Mouse (Mus musculus): ENCODE data around the gene Ralgapb.
A peak's percentile ranks its signal among the peaks of the same experiment; 100 is the strongest.
"Not testable (repeated sequence)": the region's sequence is repeated elsewhere in the genome, so short reads cannot be mapped to it uniquely, and the experiment has no call there.

The Ralgapb gene

GRCm38 (mm10) chr2:158409595-158410021 lies at the start of gene Ralgapb:
Ralgapb (plus strand) TSS chr2:158409848.
- DNase-seq, result peak; percentile 99

DNA sequence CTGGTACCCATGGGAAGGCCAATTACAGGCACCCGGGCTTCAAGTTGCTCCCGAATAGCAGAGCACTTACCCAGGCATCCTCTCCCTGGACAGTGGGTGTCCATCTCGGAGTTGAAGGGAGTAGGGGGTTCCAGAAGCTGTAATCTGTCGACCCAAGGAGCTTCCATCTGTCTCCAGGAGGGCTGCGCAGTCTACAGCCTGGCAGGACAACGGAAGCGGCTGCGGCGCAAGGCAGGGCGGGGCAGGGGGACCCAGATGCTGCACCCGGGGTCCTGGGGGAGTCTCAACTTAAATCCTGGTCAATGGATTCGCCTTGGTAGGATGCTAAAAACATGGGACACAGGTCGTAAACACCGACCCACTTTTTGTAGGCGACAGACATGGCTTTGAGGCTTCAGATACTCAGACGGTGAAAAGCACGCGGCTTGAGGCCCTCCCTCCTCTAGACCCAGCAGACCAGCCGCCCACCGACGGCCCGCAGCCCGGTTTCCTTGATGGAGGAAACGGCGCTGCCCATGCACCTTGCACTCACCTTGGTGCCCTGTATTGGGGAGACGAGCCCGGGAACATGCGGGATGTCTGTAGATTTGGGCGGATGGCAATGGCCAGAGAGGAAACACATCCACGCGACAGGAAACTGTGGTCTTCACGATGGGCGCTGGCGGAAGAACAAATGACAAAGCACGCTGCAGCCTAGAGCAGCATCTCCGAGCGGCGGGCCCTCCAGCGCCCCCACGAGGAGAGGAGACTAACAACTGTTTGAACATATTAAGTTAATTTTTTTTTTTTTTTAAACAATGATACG lies 48.6 kb upstream of the Ralgapb start:
- DNase-seq, result peak; percentile 87

- DNase-seq, result no peak
These were observed 47.8 kb upstream of the Ralgapb start for GRCm38 (mm10) chr2:158361678-158362320.

DNA sequence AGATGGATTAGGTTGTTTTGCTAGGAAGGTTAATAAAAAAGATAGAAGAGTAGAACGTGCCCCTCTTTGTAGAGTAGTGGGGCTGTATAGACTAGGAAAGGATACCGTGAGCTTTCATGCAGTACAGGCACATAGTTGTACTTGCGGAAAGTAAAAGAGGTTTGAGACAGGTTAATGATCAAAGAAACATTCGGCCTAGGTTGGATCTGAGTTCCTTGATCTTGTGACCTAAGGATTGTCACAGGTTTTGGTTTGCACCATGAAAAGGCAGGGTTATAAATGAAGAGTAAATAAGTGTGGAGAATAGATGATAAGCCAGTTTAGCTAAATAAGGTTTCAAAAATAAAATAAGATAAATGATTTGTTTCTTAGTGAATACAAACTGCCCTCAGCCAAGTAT lies 45.5 kb upstream of the Ralgapb start:
- peak; percentile 68 for DNase-seq

- DNase-seq, result peak; percentile 16
These were observed 44.4 kb upstream of the Ralgapb start for GRCm38 (mm10) chr2:158365099-158365850.

GRCm38 (mm10) chr2:158367654-158368053 lies 42.0 kb upstream of the Ralgapb start:
- no peak for DNase-seq

DNA sequence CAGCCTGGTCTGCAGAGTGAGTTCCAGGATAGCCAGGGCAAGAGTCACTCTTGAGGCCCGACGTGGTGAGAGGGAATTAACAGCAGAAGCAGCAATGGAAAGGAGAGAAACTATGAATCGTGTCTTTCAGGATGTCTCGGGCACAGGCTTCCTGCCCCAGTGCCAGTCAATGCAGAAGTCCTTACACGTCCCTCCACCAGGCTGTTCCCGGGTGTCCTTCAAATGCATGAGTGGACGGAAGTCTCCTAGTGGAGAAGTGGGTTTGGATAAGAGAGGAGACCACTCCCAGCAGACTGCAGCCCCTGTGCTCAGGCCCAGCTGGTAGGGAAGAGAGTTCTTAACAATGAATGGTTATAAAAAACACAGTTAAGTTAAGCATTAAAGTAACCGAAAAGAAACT lies 41.3 kb upstream of the Ralgapb start:
- no peak for DNase-seq

DNA sequence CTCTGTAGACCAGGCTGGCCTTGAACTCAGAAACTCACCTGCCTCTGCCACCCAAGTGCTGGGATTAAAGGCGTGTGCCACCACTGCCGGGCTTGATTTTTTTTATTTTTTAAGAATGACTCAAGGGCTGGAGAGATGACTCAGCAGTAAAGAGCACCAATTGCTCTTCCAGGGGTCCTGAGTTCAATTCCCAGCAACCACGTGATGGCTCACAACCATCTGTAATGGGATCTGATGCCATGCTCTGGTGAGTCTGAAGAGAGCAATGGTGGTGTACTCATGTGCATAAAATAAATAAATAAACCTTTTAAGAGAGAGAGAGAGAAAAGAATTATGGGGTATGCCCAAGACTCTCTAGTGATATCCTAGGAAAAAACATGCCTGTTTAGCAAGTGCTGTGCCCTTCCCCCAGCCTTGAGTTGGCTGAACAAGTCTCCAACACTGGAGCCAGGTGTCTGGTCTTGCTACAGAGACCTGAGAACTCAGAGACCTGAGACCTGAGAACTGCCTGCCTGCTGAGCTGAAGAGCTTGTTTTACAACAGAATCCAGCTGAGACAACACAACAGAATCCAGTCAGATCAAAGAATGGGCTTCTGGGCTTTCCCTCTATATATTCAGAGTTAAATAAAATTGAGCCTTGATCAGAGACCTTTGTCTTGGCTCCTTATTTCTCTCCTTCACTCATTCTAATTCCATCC lies 40.0 kb upstream of the Ralgapb start:
- DNase-seq, result no peak

- DNase-seq, result peak; percentile 60
These were observed 39.5 kb upstream of the Ralgapb start for GRCm38 (mm10) chr2:158370173-158370550.

DNA sequence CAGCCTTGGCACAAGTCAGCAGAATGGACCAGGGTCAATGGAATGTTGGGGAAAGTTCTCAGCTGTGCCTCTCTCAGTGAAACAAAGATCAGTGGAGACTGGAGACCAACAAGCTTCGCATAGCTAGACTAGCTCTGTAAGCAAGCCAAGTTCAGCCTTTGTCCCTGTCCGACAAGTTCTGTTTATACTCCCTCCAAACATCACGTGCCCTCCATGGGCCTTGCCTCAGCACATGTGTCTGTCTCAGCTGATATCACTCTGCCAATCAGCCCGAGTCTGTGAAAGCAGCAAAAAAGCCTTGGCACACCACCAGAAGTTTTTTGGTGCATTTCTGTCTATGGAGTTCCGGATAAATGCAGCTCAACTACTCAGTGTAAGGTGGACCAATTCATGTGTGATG lies 36.6 kb upstream of the Ralgapb start:
- peak; percentile 69 for DNase-seq

DNA sequence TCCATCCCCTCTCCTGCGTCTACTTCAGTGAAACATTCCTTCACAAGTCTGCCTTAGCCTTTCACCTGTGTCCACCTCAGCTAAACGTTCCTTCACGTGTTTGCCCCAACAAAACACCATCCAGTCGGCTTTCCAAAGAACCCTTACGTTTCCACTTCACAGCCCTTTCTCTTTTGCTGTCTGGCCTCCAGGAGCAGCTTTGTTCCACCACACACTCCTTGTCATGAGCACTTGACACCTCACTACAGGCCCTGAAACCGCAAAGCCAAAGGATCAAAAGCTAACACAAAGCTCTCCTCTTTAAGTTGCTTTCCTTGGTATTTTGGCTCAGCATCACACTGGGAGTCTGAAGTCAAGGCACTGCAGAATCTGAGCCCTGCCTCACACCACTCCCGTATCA lies 36.1 kb upstream of the Ralgapb start:
- DNase-seq, result no peak

DNA sequence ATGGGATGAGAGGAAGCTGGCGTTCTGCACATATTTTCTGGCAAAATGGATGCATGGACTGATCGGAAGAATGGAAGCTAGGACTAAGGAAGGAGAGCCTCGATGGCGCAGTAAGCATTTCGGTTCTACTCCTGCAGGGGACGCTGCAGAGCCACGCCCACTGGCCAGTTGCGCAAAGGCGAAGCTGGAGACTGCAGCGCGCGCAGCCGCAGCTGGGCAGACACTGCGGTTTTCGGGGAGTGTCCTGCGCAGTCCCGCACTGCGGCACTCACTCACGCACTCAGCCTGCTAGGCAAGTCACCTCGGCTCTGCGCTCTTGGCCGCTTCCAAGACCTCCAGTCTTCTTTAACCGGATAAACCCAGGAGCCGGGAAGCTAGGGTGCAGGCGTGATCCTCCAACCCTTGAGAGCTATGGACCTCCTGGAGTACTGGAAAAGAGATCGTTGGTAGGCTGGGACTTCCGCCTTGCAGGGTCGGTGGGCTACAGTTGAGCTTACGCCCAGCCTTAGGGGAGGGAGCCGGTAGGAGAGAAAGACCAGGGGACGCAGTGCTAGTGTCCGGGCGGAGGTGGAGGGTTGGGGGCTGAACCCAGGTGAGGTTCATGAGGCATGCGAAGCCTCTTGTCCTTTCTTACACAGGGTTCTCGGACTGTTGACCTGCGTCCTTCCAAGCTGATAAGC lies 34.1 kb upstream of the Ralgapb start, which contains the start of gene Snhg11:
TSS of gene Snhg11 (plus strand) at position 196 of the 680 bp plus-strand sequence.
- peak; percentile 41 for DNase-seq

DNA sequence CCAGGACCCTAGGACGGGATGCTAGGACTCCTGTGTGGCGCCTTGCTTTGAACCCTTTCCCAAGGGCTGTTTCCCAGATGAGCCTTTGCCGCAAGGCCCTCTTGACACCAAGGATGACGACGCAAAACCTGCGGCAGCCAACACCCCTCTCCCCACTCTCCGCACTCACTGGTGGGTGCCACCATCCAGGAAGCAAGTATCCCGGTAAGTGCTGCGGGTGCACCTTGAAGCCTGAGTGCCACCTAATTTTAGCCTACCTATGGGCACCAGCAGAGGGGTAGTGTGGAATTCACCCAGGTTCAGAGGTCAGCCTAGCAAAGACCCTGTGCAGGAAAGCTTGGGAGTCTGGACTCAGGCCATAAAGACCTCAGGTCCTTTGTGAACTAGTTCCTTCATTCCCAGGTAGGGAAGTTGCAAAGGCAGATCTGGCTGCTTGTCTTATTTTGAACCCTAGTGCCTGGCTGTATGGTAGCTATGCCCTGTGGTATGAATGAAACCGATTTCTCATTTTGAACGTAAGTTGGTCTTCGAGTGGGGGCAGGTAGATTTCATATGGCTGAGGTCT lies 33.4 kb upstream of the Ralgapb start:
- DNase-seq, result no peak

DNA sequence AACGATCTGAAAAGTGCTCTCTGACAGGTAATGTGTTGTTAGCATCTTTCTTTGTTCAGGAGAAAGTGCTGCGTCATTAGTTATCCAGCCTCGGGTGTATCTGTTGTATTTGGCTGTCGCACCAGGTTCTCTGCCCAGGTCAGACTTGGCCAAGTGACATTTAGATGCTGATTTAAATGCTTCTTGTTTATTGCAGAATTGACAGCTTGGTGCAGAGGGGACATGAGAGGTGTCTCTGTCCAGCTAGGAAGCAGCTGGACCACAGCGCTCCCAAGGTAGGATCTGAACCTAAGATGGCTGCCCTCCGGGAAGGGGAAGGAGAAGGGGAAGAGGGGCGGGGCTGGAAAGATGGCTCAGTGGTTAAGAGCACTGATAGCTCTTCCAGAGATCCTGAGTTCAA lies 32.9 kb upstream of the Ralgapb start:
- DNase-seq, result no peak

- no peak for DNase-seq
These were observed 31.8 kb upstream of the Ralgapb start for GRCm38 (mm10) chr2:158377811-158378210.

DNA sequence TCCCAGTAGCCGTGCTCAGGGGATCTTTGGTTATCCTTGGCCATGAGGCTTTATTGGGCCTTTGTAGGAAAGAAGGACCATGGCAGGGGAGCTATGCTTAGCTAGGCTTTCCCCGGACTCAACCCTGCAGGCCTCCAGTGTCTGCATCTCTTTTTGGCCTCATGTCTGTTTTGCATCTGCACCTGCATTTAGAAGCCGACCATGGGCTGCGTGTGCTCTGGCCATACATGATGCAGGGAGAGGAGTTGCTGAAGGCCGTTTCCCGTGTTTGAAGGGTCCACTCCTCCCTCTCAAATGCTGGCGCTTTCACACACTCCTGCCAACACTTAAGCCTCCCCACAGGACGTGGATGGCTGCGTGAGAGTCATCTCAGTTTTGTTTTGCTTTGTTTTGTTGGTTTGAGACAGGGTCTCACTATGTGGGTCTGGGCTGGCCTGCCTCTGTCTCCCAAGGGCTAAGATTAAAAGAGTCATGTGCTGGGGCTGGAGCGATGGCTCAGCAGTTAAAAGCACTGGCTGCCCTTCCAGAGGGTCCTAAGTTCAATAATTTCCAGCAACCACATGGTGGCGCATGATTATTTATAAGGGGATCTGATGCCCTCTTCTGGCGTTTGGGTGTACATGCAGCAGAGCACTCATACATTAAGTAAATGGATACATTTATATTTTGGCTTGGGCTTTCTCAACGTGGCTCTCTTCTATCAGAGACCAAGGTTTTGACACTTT lies 30.1 kb upstream of the Ralgapb start:
- peak; percentile 86 for DNase-seq

GRCm38 (mm10) chr2:158386072-158386471 lies 23.6 kb upstream of the Ralgapb start:
- no peak for DNase-seq

GRCm38 (mm10) chr2:158389421-158389820 lies 20.2 kb upstream of the Ralgapb start:
- DNase-seq, result no peak

GRCm38 (mm10) chr2:158396369-158396768 lies 13.3 kb upstream of the Ralgapb start:
- DNase-seq, result no peak

DNA sequence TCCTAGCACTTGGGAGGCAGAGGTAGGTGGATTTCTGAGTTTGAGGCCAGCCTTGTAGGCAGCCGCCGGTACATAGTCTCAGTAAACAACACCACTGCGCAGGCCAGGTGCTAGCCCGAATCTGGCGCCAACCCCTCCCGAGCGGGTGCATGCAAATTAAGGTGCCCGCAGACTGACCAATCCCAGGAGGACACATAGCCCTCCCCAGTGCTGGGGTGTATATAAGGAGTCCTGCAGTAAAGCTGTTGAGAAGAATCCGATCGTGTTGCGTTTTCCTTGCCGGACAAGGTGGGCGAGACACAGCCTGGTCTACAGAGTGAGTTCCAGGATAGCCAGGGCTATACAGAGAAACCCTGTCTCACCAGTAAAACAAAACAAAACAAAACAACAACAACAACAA lies 12.5 kb upstream of the Ralgapb start:
- not testable (repeated sequence) for DNase-seq

DNA sequence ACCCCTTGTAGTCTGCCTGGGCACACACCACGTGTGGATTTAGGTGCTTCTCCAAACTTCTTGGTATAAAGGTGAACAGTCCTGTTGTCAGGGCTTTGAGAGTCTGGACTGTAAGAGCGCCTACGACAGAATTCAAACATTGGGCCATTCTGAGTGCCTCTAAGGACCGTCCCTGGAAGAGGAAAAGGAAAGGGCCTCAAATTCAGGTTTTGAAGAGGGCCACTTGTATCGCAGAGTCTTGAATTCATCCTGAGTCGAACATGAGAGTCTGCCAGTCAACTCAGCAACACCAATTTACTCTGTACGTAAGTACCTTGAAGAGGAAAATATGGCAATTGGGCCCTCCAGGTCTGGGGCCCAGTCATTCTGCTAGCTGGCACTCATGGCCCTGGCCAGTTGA lies 6.7 kb upstream of the Ralgapb start:
- DNase-seq, result no peak
